Mouse (Mus musculus) layer of hippocampus, adult 18-20 months (tissue): ENCODE measurements around the gene Ap1ar. TPM values are rescaled to one million over a fixed set of nuclear protein-coding genes. Genes with fewer than 3 reads are reported as not detected.

Experiments
- DNase-seq, 2 experiments: peaks; one replicate each; pipeline ENCODE4 v3.0.0; 2022; ENCODE audit warnings: low spot score in 2 of 2
- total RNA-seq, 2 experiments: library from RNA; stranded (reverse); gene quantifications; 2 replicates each; pipeline ENCODE4 v1.2.3; 2021

Ap1ar gene
- total RNA-seq, 2 experiments from 2014 or later = 81.4 to 83.4 TPM

DNA sequence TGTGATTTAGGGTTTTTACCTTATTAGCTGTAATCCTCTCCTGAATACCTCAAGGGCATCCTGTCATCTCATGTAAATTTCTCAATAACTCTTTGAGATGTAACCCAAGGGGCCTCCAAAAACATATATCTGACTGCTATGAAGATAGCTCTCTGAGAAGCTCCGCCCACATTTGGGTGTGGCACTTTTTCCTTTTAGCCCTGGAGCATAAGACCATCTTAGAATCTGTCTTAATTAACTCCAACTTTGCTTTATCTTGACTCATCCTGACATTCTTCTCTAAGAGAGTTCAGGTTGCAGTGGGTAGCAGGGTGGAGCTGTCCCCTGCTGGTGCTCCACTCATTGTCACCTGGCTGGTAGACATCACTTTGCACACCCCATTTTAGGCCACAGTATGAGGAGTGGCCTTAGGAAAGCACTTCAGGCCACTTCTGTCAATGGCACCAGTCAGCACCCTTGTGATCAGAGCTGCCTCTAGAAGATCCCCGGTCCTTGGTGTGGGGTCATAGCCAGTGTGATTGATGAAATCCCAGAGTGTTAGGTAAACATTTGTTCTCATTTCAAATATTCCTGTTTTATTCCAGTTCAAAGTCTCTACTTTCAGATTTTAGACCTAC lies 6.1 kb upstream of the Ap1ar start:
- DNase-seq = no peak

DNA sequence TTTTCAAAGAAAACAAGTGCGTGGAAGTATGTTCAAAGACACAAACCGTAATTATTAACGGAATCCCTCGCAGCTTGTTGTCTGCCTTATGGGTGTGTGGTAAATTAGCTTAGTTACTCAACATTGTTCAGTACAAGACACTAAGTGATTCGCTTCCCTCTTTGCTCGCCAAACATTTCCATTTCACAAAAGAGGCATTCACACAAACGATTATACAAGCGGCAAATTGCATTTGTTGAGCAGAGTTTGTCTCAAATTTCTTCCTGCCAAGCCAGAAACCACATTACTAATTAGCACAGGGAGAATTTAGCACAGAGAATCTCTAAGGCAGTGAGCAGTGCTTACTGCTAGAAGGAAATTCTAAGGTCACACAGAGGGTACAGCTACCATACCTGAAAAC lies 4.6 kb upstream of the Ap1ar start:
- peak in 1 of 2 experiments; percentile 30 for DNase-seq

DNA sequence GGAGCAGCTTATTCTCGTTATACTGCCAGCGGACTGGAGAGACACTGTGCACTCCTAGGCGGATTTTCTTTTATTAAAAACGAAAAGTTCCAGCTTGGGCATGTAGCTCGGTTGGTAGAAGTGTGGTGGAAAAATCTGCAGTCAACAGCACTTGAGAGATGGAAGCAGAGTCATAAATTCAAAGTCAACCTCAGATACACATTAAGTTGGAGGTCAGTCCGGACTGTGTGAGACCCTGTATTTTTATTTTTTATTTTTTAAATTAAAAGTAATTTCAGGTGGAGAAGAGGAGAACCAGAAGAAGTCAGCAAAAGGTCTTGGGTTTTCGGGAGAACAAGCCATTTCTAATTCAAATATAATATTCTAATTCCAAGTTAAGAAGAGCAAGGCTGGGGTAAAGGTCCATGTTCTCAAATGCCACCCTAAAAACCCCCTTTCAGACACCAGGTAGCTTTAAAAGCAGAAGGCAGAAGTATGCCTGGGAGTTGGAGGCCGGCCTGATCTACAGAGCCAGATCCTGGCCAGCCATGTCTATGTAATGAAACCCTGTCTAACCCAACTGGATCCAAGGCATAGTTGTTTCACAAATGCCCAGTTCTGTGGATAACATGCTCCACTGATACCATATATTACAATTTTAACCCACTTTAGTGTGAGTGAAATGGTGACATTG lies 785 bp upstream of the Ap1ar start:
- DNase-seq = no peak

DNA sequence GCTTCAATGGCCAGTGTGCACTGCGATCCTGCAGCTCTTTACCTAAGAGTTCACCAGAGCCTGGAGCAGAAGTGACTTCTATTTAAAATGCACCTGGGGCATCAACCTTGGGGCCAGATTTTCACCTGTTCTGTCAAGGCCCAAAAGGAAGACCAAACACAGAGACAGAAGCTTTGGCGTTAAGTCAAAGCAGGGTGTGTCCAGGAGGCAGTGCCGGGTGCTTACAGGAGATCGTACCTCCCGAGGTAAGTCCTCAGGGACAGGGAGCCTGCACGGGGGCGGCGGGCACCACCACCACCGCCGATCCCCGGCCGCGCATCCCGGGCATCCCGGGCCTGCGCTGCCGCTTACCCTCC lies 547 bp downstream of the Ap1ar start:
- DNase-seq = no peak

DNA sequence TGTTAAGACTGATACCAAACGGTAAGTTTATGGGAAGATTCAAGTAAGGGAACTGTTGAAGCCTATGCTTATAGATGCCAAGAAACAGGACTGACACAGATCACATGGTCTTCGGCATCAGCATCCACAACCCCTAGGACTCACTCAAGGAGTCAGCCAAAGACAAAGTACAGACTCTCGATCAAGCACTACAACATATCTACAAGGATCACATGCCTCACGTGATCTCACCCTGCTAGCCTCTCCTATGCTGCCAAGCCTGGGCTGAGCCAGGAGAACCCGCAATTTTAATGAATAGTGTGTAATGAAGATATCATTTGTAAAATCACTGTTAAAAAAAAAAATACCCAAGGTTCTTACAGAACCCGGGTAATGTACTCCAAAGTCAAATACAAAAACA lies 1.7 kb downstream of the Ap1ar start:
- no peak for DNase-seq

DNA sequence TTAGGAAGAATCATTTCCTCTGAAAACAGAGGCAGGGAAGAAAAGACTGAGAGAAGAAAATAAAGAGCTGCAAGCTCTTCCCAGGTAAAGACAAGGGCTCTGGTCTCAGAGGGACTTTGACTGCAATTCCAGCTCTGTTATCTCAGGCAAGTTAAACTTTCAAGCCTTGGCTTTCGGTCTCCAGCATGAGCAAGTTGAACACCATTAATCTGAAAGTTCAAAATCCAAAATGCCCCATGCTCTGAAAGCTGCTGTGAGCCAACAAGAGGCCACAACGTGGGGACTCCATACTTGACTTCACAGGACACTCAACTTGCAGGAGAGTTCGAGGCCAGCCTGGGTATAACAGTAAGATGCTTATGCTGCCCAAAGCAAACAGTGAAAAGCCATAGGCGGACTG lies 3.3 kb downstream of the Ap1ar start:
- no peak for DNase-seq

DNA sequence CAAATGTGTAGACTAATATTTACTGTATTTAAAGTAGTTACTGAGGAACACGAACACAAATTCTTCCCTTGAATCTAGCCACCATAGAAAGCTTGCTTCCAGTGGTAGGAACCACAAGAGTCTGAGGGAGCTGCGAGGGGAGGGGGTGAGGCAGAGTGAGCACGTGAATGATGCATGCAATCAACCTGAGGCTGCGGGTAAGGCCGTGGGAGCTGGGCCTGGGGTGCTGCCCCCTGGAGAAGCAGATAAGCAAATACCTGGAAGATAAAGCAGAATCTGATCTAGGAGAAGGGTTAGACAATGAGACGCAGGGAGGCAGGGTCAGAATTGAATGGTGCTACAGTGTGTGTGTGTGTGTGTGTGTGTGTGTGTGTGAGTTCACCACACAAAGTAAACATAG lies 6.2 kb downstream of the Ap1ar start:
- no peak for DNase-seq

DNA sequence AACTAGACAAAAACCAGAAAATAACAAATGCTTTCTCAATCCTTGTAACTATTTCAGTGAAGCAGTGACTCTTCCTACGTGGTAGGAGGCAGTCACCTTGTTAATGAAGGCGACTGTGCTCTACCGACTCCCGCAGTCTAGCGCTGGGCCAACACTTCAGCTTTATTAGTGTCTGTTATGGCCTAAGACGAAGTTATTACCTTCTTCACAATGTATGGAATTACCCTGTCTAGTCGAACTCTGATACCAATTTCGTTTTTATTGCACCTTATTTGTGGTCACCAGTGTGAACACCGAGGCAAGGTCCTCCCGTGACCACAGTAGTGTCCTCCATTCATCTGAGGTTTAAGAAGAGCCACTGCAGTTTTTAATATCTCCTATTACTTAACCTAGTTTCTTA lies 7.1 kb downstream of the Ap1ar start:
- no peak for DNase-seq

DNA sequence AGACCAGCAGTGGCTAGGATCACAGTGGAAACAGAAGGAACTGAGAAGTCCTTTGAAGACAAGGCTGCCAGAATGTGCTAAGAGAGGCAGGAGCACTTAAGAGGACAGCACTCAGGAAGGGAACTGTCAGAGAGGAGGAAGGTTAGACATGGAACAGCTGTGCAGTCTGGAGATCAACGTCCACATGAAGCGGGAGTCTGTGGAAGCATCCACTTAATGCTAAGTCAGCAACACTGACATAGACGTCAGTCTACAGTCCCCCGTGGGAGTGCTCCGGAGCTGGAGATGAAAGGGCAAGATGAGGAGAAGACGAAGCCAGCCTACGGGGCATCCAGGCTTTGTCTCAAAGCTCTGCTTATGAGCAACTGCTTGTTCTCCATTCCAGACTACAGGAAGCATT lies 10.2 kb downstream of the Ap1ar start:
- DNase-seq = no peak

DNA sequence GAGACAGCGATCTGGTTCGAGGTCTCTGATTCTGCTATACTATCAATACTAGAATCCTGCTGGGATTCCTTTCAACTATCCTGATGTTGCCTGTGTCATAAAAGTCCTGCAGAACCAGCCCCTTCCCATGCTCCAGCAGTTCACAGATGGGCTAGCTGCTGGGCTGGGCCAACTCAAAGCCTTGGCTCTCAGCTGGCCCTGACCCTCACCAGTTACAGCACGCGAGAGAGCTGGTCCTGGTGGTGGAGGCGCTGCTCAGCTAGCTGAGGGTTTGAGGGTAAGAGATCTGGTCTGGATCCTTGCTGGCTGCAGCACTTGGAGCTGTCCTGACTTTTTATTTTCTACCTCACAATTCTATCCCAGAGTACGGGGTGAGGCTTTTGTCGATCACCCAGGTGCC lies 10.8 kb downstream of the Ap1ar start:
- no peak for DNase-seq

DNA sequence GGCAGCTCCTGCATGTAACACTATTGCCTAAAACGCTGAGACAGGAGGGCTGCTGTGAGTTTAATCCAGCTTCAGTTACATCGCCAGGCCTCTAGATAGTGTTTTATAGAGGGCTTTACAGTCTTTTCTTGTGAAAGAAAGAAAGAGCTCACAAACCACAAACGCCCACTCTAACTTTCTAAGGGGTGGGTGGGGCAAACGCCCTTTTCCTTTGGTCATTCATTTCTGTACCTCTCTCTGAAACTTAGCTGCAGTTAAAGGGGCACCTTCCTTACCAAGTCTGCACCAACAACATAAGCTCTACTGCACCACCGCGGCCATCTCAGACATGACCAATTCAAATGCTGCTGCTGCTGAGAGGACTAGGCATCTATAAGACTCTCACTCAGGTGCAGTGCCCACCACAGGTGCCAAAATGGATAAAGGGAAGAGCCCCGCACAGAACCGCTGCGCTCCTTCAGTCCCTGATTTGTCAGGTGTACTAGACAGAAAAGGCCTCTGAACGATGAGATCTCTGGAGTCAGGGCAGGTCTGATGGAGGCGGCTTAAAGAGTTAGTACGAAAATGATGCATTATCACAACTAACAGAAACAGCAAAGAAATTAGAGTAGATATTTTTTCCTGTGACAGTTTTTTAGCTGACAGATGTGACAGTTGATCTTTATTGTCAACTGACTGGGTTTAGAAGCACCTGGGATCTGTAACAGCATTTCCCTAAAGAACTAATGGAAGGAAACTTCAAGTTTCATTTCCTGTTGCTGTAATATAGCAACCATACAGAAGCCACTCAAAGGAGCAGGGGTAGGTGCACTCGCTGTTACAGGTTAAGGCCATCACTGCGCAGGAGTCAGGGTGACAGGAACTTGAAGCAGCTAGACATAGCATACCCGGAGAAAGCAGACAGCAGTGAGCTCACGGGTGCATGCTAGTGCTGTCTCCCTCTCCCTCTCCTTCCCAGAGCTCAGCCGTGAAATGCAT lies 13.1 kb downstream of the Ap1ar start:
- no peak for DNase-seq

DNA sequence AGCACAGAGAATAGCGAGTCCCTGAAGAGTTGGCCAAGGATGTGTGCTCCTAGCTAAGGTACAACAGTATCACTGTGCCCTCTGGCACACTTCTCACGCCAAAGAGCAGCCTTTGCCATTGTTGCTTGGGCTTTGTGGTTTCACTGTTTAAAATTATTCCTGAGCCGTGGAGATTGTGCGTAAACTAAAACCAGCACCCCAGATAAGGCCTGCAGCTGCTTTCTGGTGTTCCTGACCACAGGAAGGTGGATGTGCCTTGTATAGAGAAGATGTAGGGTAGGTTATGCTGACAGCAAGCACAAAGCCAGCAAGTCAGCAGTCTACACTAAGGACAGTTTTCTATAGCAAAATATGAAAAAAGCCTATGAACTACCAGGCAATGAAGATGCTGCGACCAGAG lies 16.1 kb downstream of the Ap1ar start:
- DNase-seq = no peak

DNA sequence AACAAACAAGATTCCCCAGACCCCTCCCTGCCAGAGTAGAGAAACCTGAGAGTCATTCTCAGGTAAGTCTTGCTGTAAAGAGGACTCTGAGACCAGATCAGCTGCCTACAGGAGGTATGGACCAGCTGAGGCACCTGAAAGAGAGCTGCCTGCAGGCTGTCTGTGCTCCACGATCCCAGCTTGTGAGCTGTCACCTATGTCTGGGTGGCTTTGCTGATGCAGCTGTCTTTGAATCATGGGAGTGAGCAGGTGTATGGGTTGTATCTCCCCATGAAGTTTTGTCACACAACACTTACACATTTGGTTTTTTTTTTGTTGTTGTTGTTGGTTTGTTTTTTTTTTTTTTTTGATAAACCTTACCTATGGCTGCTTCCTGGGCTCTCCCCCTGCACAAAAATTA lies 16.9 kb downstream of the Ap1ar start:
- DNase-seq = no peak

DNA sequence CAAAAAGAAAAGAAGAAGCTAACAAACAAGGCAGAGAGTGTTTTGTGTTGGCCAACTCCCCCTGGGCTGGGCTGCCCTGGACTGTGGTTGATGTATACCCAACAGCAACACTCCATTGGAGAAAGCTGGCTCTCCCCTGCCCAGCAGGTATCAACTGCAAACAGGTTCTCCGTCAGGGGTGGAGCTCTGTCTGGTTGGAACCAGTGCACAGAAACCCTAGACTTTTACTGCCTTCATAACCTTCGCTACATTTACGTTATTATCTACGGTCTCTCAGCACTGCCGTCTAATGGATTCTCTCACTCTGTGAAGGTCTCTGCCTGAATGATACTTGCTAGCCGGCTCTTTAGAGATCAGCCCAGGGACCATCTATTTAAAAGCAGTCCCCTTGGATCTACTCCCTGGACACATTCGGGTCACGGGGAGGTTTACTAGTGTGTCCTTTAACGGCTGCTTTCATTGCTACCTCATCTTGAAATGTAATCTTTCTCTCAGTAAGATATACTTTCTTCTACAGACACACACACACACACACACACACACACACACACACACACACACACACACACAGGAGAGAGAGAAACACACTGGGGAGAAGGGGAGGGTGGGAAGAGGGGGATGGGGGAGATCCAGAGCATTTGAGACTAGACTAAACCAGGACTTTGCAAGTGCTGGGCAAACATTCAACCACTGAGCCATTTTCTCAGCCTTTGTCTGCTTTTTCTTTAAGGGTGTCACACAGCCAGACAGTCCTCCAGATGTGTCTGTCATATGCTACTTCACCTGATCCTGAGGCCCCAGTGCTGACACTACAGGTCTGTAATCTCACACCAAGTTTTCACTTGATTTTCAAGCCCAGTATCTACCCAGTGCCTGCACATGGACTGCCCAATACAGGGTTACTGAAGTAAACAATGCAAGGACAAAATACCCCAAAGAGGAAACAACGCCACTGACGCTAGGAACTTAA lies 18.3 kb downstream of the Ap1ar start:
- DNase-seq = no peak

DNA sequence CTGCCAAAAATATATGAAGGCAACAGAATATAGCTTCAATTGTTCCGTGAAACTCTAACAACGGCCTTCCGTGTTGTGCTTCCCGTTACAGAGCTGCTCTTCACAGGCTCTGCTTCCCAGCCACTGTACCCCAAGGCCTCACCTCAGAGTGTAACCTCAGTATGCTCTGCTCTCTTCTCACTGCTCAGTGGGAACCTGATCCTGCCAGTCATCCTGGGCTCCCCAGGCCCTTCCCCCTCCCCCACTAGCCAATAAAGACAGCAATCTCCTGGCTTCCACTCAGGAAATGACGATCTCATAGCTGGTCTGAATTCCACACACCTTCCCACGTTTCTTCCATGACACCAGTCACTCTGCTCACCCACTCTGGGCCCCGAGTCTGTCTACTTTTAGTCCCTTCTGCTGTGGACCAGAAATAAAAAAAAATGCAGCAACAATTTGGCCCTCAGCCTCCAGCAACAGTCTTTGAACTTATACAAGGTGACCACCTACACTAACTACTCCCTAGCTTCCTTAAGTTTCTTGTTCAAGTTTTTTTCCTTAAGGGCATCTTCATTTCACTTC lies 20.1 kb downstream of the Ap1ar start:
- no peak for DNase-seq

DNA sequence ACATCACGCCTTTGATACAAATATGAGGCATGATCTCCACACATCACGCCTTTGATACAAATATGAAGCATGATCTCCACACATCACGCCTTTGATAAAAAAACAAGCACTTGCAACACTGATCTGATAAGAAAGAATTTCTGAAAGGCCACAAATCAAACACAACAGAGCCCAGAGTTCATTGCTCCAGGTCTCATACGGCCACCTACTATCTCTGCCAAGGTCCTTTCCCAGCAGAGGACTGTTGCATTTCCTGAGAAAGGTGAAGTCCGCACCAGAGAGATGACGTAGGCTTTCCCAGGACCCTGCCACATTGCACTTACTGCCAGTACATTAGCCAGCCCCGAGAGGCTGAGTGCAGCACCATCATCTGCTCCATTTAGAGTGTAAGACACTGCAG lies 28.2 kb downstream of the Ap1ar start:
- DNase-seq = no peak

DNA sequence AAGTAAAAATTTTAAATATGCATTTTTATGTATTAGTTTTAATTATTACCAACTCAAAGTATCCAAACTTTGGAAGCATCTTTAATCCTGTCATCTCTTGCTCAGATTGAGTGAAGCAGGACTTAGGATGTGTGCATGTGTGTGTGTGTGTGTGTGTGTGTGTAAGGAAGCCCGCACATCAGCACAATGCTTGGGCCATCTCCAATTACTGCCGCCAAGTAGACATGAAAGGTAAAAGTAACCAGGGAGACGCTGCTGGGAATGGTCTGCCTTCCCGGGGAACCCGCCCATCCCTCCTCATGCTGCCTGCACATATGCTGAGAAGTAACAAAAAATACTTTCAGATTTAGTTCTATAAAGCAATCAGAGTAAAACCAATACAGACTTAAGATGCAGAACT lies 29.5 kb downstream of the Ap1ar start:
- no peak for DNase-seq

DNA sequence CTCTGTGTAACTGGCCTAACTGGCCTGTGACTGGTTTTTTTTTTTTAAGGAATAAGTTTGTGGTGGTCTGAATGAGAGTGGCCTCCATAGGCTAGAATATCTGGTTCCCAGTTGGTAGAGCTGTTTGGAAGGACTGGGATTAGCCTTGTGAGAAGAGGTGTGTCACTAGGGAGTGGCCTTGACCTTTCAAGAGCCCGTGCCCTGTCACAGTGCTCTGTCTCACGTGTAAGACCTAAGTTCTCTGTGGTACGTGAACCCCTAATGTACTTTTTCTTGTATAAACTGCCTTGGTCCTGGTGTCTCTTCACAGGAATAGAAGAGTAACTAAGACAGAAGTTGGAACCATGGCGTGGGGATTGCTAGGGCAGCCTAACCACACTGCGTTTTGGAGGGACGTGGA lies 31.3 kb downstream of the Ap1ar start:
- DNase-seq = no peak

DNA sequence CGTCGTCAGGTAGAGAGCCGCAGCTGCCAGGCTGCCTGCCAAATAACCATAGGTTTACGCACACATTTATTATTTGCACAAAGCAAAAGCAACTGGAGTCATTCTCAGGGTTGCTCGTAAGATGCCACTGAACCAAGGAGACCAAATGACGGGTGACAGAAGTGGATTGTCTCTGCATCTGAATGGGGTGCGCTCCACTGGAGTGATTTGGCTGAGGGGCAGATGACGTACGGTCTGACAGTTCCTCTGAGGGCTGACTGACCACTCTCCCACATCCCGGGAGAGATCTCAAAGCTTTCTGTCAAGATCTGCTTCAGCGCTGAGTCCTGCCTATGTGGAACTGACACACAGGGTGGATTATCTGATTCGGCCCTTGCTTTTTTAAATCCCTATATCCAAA lies 32.3 kb downstream of the Ap1ar start:
- DNase-seq = no peak

DNA sequence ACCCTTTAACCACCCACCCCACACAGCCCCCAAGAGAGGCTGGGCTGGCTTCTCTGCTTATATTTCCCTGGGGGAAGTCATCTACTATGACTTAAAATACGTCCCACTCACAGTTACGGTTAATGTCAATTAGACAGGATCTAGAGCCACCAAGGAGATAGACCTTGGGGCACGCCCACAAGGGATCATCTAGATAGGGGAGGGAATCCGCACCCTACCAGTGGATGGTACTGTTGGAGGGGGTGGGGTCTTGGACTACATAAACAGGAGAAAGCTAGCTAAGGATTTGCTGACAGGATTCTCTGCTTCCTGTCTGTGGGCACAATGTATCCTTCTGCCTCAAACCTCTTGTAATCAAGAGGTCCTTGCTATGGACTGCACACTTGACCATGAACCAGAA lies 32.9 kb downstream of the Ap1ar start:
- DNase-seq = no peak

DNA sequence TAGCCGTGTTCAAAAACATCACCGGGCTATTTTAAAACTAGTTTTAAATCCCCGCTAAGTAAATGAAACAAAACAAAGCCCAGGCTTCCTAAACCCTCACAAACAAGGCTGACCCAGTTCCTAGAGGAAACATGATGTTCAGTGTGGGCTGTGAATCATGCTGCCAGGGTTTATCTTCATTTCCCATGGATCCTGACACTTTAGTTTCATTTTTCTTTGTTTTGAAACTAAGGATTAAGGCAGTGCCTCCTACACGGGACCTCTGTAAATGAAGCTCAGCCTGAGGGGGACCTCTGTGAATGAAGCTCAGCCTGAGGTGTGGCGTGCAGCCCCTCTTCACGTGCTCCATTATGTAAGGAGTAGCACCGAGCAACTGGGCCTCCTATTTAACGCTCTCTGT lies 34.5 kb downstream of the Ap1ar start:
- DNase-seq = peak in 1 of 2 experiments; percentile 51
